Mouse (Mus musculus): ENCODE measurements around the gene Cdr2.
"Not testable (repeated sequence)": the region's sequence is repeated elsewhere in the genome, so short reads cannot be mapped to it uniquely, and the experiment has no call there.

Cdr2 gene

DNA sequence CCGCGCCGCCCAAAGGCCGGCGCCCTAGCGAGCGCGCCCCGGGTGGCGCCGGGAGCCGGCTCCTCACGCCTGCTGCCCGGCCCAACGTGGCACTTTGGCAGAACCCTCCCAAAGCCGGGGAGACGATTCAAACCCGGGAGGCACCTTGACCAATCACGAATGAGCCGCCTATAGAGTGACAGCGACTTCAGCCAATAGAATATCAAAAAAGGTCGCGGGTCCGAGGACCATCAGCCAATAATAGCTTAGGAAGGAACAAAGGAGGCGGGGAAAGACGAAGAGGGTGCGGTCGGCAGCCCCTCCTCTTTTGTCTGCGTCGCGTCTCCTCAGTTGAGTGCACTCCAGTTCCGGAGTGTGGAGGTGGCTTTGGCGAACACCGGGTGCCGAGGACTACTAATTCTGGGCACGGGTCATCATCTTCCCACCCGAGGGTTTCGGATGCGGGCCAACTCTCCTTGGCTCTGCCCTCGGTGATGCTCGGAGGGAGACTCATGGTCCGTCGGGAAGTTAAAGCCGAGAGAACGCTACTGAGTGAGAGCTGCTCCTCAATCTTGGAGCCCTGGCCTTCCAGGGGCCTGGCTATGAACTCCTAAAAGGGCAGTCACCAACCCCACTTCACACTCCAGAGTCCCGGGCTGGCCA lies at the start of gene Cdr2, which contains the start of gene Mfsd13b:
Cdr2 (minus strand) TSS at position 113 of the 642 bp plus-strand sequence.
Mfsd13b (plus strand) TSS at position 310 of the 642 bp plus-strand sequence.
- in situ Hi-C loops (cut with MboI; ENCODE audit: low sequenced_read_pairs) = no loop called here

DNA sequence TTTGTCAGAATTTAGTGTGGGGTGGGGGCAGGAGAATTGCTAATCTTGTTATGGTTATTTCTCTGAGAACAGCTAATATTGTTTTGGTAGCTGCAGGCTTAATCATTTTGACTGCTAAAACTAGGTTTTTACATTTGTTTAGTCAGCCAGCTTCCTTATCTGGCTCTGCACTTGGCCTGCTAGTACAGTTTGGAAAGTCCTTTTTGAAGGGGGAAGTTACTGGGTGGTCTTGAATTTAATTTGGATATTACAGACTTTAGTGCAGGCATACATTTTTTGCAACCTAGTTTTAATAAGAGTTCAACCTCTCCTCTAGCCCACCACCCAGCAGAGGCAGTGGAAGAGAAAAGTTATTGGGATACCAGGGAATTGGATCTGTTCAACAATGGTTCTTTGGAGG lies 47.8 kb upstream of the Cdr2 start:
- in situ Hi-C loops (cut with MboI; ENCODE audit: low sequenced_read_pairs) = not testable (repeated sequence)

GRCm38 (mm10) chr7:121026300-121026699 lies 44.2 kb upstream of the Cdr2 start:
- in situ Hi-C loops (cut with MboI; ENCODE audit: low sequenced_read_pairs) = no loop called here

GRCm38 (mm10) chr7:121025221-121026008 lies 43.3 kb upstream of the Cdr2 start:
- in situ Hi-C loops (cut with MboI; ENCODE audit: low sequenced_read_pairs) = no loop called here

GRCm38 (mm10) chr7:121020277-121020676 lies 38.2 kb upstream of the Cdr2 start:
- in situ Hi-C loops (cut with MboI; ENCODE audit: low sequenced_read_pairs) = no loop called here

DNA sequence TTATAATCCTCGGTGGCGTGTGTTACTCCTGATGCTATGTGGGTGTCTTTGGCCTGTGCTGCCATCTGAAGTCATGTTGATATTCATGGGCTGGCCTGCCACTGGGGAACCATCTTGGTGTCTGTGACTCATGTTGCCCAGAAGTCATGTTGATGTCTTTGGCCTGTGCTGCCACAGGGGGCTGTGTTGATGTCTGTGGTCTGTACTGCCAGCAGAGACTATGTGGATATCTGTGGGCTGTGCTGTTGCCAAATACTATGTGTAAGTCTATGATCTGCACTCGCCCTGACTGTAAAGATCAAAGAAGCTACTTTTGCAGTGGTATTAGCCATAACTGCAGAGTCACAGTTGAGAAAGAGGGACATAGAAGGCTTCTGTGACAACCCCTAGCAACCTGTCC lies 36.7 kb upstream of the Cdr2 start:
- in situ Hi-C loops (cut with MboI; ENCODE audit: low sequenced_read_pairs) = no loop called here

DNA sequence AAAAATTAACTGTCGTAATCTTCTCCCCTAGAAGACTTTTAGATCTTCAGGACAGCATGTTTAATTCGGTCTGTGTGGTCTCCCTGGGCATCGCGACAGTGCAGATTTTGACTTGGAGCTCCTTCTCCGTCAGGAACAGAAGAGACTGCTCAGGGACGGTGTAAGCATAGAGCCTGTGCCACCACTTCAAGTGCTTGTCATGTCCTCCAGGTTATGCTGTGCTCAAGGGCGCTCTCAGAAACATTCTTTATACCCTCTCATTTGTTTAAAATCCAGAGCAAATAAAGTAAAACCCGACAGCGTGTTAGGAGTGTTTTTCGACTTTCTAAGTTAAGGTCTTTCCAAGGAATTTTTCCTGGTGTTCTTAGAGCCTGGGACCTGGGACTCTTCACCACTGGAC lies 32.4 kb upstream of the Cdr2 start:
- in situ Hi-C loops (cut with MboI; ENCODE audit: low sequenced_read_pairs) = no loop called here

- in situ Hi-C loops (cut with MboI; ENCODE audit: low sequenced_read_pairs) = no loop called here
These were observed 29.9 kb upstream of the Cdr2 start for GRCm38 (mm10) chr7:121011794-121012689.

- in situ Hi-C loops (cut with MboI; ENCODE audit: low sequenced_read_pairs) = no loop called here
These were observed 21.8 kb upstream of the Cdr2 start for GRCm38 (mm10) chr7:121003793-121004418.

DNA sequence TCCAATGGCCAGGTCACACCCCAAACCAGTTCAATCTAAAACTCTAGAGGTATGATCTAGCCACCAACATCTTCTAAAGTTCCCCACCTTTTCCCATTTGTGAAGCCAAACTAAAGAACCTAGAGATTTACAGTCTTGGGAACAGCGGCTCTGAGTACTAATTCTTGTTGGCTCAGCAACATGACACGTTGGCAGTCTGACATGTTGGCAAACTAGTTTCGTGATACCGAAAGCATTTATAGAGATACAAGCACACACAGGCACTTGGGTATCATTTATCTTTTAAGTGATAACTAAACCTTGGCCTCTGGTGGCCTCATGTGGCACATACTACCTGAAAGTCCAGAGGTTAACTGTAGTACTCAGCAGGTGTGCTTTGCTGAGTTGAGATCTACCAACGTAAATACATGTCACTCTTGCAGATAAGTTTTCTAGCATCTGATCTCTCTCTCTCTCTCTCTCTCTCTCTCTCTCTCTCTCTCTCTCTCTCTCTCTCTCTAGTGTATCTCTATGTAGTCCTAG lies 20.4 kb upstream of the Cdr2 start:
- in situ Hi-C loops (cut with MboI; ENCODE audit: low sequenced_read_pairs) = no loop called here

DNA sequence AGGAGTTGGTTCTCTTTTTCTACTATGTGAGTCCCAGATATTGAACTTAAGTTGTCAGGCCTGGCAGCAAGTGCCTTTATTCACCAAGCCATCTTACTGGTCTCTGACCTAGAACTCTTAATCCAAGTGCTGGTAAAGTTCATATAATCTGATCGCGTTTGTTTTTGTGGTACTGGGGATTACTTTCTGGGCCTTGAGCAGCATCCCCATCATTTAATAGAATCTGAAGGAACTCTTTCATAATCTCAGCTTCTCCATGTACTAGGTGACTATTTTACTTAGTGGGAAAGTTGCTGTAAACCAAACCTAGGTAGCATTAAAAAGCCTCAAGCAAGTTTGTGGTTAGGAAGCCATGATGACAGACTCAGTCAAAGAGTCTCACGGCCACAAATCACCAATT lies 19.8 kb upstream of the Cdr2 start:
- in situ Hi-C loops (cut with MboI; ENCODE audit: low sequenced_read_pairs) = no loop called here

GRCm38 (mm10) chr7:121000065-121000822 lies 18.1 kb upstream of the Cdr2 start:
- in situ Hi-C loops (cut with MboI; ENCODE audit: low sequenced_read_pairs) = no loop called here

GRCm38 (mm10) chr7:120999021-120999530 lies 17.0 kb upstream of the Cdr2 start:
- in situ Hi-C loops (cut with MboI; ENCODE audit: low sequenced_read_pairs) = no loop called here

DNA sequence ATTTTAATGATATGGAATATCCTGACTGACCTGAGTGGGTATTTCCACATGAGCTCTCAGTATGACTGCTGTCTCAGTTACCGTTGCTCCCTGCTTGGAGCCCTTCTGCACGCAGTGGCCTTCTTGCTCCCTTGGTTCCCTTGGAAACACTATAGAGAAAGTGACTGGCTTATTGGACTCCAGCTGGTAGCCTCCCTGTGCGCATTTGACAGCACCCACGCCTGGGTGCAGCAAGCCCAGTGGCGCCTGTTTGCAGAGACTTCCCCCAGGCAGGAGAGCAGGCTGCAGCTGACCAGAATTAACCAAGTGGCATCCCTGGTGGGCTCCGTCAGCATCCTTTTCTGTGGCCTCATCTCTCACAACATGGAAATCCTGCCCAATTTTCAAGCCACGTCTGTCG lies 9.1 kb upstream of the Cdr2 start:
- in situ Hi-C loops (cut with MboI; ENCODE audit: low sequenced_read_pairs) = no loop called here

DNA sequence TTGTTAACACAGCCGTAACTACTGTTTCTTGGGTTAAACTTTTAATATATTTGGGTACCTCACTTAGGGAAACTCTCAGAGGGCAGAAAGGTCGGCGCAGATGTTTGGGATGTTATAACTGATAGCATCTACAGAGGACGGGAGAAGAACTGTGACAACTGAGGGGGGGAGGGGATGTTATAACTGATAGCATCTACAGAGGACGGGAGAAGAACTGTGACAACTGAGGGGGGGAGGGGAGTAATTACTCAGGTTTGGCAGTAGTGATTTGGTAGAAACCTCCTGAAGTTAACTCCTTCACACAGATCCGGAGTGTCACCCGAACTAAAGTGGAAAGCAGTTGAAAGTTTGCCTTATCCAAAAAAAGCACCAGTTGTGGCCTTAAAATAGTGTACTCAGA lies 856 bp upstream of the Cdr2 start:
- in situ Hi-C loops (cut with MboI; ENCODE audit: low sequenced_read_pairs) = no loop called here

DNA sequence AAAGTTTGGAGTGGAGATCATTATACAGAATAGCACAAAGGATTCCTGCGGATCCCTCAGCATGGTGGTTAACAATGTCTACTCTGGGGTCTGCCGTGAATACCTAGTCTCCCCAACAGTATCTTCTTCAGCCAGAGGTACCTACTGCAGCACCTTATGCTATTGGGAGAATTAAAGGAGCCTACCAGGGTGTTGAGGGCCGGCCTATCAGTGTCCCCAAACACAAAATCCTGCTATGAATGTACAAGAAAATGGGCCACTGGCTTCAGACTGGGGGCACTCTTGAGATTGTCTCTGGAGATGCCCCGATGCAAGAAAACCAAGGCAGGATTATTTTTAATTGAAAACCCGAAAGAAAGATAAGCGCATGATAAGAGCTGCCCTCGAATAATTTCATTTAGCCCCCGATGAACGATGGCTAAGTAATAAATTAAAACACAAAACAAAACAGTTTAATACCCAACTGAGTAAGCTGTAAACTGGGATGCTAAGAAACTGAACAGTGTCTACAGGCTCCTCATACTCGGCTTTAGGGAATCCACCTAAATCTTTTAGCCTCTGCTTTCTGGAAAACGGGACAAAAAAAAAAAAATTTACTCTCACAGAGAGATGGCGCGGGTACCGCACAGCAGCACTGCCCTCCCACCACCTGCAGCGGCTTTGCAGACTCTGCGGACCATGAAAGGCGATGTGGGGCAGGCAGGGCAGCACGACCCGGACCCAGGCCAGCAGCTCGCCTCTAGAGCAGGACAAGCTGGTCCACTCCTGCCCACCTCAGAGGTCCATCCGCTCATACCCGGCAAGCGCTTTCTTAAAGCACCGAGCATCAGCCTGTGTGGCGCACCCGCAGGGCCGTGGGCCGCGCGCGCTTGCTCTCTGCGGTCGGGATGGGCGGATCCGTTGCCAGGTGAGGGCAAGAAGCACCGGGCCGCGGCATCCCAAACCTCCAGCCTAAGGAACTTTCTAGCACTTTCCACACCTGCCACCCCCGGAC lies 884 bp downstream of the Cdr2 start:
- in situ Hi-C loops (cut with MboI; ENCODE audit: low sequenced_read_pairs) = no loop called here

- in situ Hi-C loops (cut with MboI; ENCODE audit: low sequenced_read_pairs) = no loop called here
These were observed 2.1 kb downstream of the Cdr2 start for GRCm38 (mm10) chr7:120980041-120980440.

DNA sequence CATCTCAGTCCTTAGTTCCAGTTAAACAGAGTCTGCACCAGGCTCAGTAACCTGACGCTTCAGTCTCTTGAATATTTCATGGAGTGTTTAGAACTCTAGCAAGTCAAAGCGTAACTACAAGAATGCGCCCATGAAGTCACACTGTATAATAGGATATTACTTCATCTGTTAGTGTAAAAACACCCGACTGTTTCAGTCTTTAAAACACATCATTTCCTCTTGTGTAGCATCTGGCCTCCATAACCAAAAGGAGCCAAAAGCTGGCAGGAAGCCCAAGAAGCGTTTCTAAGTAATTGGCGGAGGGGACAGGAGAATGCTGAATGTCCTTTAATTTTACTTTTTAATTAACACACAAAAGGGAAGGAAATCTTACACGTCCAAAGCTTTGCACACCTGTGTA lies 5.0 kb downstream of the Cdr2 start:
- in situ Hi-C loops (cut with MboI; ENCODE audit: low sequenced_read_pairs) = no loop called here

DNA sequence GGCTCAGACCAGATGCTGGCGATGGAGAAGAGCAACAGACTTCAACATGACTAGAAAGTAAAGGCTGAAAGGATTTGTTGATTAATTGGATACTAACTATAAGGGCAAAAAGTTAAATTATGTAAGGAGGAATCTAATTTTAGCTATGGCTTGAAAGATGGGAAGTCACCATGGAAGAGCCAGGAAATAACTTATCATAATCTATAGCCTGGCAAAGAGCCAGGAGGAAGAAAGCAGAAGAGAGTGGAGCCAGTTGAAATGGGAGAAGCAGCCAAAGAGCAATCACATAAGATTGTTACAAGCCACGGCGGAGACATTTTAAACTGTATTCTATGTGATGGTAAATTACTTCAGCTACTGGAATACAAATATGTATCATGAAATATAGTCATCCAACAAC lies 8.1 kb downstream of the Cdr2 start:
- in situ Hi-C loops (cut with MboI; ENCODE audit: low sequenced_read_pairs) = no loop called here

Data from CH12F3 (cell line).